Mouse (Mus musculus): Measurements from ENCODE around the gene Unc119b. TPM values are rescaled to one million over a fixed set of nuclear protein-coding genes. Genes with fewer than 3 reads are reported as not detected.
"Not testable (repeated sequence)": the region's sequence is repeated elsewhere in the genome, so short reads cannot be mapped to it uniquely, and the experiment has no call there.

Gene Unc119b
- total RNA-seq, 2 experiments from 2014 or later, result 26.7 to 29.8 TPM

- DNase-seq (ENCODE audit: low spot score in 2 of 2), result no peak
Measured at GRCm38 (mm10) chr5:115139124-115139523, 4.3 kb upstream of the Unc119b start.

DNA sequence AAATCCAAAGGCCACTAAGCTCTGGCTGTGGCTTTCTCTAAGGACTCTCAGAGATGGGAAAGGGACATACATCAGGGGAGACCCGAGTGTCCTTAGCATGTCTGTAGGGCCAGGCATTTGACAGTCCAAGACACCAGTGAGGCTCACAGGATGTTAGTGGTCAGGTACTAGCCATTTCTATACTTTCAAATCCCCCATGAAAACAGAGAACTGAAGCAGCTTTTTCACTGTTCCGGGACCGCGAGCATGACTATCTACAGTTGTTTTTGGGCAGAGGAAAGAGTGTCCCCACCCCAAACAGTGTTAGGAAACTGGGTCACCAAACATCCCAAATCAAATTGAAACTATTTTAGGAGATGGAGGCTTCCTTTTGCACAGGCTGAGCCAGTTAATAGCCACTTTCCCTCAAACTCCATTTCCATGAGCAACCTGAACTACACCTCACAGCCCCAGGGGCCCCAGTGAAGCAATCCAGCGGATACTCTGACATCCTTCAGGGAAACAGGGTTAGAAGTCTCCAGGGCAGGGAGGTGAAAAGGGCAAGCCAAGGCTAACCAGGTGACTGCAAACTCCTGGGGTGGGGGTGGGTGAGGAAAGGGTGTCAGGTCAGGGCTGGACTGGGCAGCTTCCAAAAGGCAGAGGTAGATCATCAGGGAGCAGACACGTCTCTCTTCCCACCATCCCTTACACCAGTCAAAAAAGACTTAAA is 1.3 kb downstream of the Unc119b start:
- DNase-seq (ENCODE audit: low spot score in 2 of 2), result no peak

DNA sequence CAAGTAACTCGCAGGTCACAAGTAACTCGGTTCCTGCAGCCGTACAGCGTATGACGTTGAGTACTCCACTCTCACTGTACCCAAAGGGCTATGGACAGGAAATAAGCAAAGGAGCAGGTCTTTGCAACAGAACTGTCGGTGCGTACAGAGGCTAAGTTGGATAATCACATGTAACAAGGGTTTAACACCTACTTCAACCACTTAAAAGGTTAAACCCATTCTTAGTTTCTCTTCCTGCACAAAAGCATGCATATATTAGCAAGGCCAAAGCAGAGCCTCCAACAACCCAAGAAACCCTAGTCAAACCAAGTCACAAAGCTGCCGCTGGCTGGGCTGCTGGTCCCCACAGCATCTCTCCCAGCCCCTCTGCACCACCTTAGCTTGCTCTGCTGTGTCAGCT is 2.3 kb downstream of the Unc119b start:
- no peak for DNase-seq (ENCODE audit: low spot score in 2 of 2)

GRCm38 (mm10) chr5:115129328-115129727 is 5.4 kb downstream of the Unc119b start:
- DNase-seq (ENCODE audit: low spot score in 2 of 2), result no peak

GRCm38 (mm10) chr5:115127421-115128179 is 7.2 kb downstream of the Unc119b start:
- no peak for DNase-seq (ENCODE audit: low spot score in 2 of 2)

DNA sequence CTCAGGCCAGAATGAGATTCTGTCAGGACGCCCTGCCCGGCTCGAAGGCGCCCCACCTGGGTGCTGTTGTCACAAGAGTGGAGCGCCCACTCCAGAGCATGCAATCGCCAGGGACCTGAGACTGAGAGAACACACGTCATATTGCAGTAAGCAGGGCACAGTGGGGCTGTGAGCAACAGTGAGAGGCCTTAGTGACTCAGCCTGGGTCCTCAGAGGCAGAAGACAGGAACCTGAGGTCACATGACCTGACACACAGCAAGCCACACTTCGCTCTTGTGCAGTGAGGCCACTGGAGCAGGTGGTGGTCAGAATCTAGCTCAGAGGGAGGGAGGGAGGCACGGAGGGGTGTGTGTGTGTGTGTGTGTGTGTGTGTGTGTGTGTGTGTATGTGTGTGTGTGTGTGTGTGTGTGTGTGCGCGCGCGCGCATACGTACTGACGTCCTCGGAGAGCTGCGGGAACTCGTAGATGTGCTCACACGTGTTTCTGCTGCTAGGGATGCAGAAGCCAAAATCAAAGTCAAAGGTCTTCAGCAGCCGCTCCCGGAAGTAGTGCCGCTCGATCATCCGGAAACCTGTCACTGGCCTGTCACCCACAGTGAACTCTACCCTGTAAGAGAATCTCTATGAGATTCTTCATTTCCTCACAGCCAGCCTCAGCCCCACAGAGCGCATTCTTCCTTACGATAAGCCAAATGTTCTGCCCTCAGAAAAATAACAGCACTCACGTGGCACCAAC is 8.0 kb downstream of the Unc119b start:
- DNase-seq (ENCODE audit: low spot score in 2 of 2), result no peak

- DNase-seq (ENCODE audit: low spot score in 2 of 2), result peak; percentile 89 to 92
Measured at GRCm38 (mm10) chr5:115125211-115125871, 9.4 kb downstream of the Unc119b start.

- DNase-seq (ENCODE audit: low spot score in 2 of 2), result no peak
Measured at GRCm38 (mm10) chr5:115124690-115125089, 10.1 kb downstream of the Unc119b start.

DNA sequence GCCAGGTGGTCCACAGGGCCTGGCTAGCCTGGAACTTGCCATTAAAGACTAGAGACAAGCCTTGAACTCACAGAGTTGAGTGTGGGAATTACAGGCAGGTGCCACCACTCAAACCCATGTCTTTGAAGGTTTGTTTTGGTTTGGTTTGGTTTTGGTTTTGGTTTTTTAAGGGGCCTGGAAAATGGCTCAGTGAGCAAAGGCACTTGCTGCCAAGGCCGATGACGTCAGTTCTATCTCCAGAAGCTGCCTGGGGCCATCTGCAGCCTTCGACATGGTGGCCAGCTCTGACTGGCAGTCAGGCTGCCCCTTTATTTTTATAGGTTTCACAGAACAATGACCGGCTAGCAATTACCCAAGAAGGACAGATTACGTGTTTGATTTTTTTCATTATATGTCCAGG is 13.8 kb downstream of the Unc119b start:
- no peak for DNase-seq (ENCODE audit: low spot score in 2 of 2)

GRCm38 (mm10) chr5:115118961-115119570 is 15.7 kb downstream of the Unc119b start, which contains the start of gene Acads:
Acads (minus strand) TSS chr5:115119346.
- DNase-seq (ENCODE audit: low spot score in 2 of 2), result peak; percentile 48 to 72

- DNase-seq (ENCODE audit: low spot score in 2 of 2), result no peak
Measured at GRCm38 (mm10) chr5:115117467-115117866, 17.3 kb downstream of the Unc119b start.

GRCm38 (mm10) chr5:115116426-115116825 is 18.3 kb downstream of the Unc119b start:
- no peak for DNase-seq (ENCODE audit: low spot score in 2 of 2)

DNA sequence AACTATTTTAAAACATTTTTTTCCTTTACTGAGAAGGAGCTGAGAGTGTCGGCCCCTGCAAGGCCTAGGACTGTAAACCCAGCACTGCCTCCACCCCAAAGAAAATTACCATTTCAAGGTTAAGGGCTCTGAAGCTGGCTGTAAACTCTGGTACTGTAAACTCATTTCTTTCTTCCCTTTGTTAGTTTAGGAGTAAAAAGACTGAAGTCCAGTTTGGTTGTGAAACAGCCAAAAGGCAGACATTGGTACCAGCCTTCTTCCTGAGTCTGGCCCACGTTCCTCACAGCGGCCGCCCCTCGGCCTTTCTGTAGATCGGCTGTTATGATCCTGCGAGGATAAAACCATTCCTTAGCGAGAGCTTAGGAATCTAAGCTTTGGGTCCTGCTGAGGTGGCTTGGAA is 20.3 kb downstream of the Unc119b start:
- no peak for DNase-seq (ENCODE audit: low spot score in 2 of 2)

GRCm38 (mm10) chr5:115113244-115113643 is 21.5 kb downstream of the Unc119b start:
- no peak for DNase-seq (ENCODE audit: low spot score in 2 of 2)

DNA sequence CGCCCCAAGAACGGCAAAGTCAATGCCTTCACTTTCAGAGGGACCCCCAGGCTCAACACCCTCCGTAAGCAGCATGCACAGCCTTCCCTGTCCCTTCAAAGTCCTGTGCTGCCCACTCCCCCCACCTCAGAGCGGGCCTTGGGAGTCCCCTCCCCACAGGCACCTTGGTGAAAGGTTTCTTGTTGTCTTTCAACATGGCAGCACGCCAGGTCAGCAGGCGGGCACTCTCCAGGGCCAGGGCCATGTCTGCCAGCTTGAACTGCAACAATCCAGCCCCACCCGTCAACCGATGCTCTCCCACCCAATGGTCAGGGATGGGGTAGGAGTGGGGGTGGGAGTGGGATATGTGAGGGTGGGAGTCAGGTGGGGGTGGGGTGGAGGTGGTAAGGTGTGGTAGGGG is 23.6 kb downstream of the Unc119b start:
- no peak for DNase-seq (ENCODE audit: low spot score in 2 of 2)

GRCm38 (mm10) chr5:115103253-115103652 is 31.5 kb downstream of the Unc119b start:
- not testable (repeated sequence) for DNase-seq (ENCODE audit: low spot score in 2 of 2)

- DNase-seq (ENCODE audit: low spot score in 2 of 2), result no peak
Measured at GRCm38 (mm10) chr5:115102231-115102630, 32.5 kb downstream of the Unc119b start.

GRCm38 (mm10) chr5:115100473-115100872 is 34.3 kb downstream of the Unc119b start:
- no peak for DNase-seq (ENCODE audit: low spot score in 2 of 2)

DNA sequence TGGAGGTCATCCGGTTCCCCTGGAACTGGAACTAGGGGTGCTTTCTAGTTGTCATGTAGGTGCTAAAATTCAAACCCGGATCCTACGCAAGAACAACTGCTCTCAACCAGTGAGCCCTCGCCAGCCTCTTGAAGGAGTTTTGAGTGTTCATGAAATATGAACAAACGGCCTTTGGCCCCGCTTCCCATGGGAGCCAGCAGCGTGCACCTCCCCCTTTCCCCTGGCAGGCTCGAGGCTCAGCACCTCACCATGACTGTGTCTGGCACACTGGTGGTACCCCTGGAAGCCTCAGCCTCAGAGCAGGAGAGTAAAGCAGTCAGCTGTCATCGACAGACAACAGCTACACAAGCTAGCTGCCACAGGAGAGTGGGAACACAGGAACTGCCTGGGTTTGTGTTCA is 34.8 kb downstream of the Unc119b start:
- no peak for DNase-seq (ENCODE audit: low spot score in 2 of 2)

DNA sequence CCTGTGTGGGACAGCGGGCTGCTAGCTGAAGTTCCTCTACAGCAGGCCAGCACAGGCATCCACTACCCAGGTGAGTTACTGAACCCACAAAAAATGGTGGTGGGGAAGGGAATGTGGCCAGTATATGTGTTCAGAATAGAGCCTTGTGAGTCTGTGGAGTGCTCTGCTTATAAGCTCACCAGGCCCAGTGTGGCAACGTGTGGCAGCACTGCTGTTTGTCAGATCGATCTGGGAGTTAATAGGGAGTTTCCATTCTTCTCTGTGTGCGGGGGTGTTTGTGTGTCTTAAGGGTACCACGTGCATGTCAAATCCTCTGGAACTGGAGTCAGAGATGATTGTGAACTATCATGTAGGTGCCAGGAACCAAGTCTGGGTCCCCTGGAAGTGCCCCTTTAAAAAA is 35.2 kb downstream of the Unc119b start:
- no peak for DNase-seq (ENCODE audit: low spot score in 2 of 2)

GRCm38 (mm10) chr5:115098195-115098594 is 36.6 kb downstream of the Unc119b start, which contains the start of gene Gm10401:
Gm10401 (minus strand) TSS chr5:115098295.
- DNase-seq (ENCODE audit: low spot score in 2 of 2), result no peak

Measured in layer of hippocampus, postnatal 10 days (tissue).